Mouse (Mus musculus) liver, adult 2 months (tissue): Measurements from ENCODE around the gene Cga.

Source experiments
- CTCF ChIP-seq: fragments of 200-500 bp; IDR thresholded peaks from 2 replicates; pipeline ENCODE4 v1.5.1; 2011; ENCODE audit warnings: low read depth, low read length, control low read depth
- POLR2A ChIP-seq: fragments of 200-500 bp; IDR thresholded peaks from 2 replicates; pipeline ENCODE4 v1.6.1; 2011; ENCODE audit warnings: low read length, control low read depth; ENCODE audit not compliant: insufficient read depth; ENCODE audit errors: extremely low read depth

DNA sequence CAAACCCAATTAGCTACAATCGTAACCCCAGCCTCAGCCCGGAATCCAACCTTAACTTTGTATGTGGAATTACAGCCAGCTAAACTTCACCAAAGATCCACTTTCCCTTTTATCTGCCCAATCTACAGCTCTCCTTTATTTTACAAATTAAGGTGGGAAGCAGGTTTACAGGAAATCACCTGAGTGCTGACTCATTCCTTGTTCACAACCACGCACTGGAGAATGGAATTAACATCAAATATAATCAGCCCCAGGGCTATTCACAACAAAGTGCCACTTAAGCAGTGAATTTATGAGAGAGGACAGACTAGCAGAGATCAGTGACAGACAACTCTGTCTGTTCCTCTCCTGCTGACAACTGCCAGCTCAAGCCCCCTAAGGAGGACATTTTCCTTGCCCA, 17.8 kb downstream of the Cga start:
- TF ChIP-seq POLR2A: no peak
- TF ChIP-seq CTCF: no peak
